Mouse (Mus musculus) liver, embryonic 16.5 days (tissue): ENCODE measurements at regions not wholly inside any gene's neighbourhood (a gene's known extent, or its start where the extent isn't known, plus 50 kb on each side); places are given as distances from the start of the nearest gene placed in this dataset.

Experiments
- ATAC-seq: fragments of 200-750 bp; cut with Nextera tagmentation; 2 replicates; pipeline ENCODE4 v1.8.0; 2017; ENCODE audit warnings: low read depth, mild to moderate bottlenecking, moderate number of reproducible peaks, moderate library complexity
- H3K27ac ChIP-seq: fragments of 300-500 bp; sonication (generic); 2 replicates; pipeline ENCODE4 v1.5.1; 2014; ENCODE audit warnings: mild to moderate bottlenecking, low read length
- H3K27me3 ChIP-seq: fragments of 300-500 bp; sonication (generic); 2 replicates; pipeline ENCODE4 v1.6.1; 2014; ENCODE audit warnings: low read depth, low read length, mixed read lengths; ENCODE audit not compliant: control insufficient read depth, insufficient read depth
- H3K36me3 ChIP-seq: fragments of 300-500 bp; sonication (generic); 2 replicates; pipeline ENCODE4 v1.6.1; 2014; ENCODE audit warnings: mild to moderate bottlenecking; ENCODE audit not compliant: control insufficient read depth, insufficient read depth
- H3K4me1 ChIP-seq: fragments of 300-500 bp; sonication (generic); 2 replicates; pipeline ENCODE4 v1.6.1; 2014; ENCODE audit warnings: low read depth, low read length, mixed read lengths; ENCODE audit not compliant: control insufficient read depth
- H3K4me2 ChIP-seq: fragments of 300-500 bp; sonication (generic); 2 replicates; pipeline ENCODE4 v1.6.1; 2014; ENCODE audit warnings: low read depth, low read length, mixed read lengths
- H3K4me3 ChIP-seq: fragments of 300-500 bp; sonication (generic); 2 replicates; pipeline ENCODE4 v1.5.1; 2014; ENCODE audit warnings: low read depth, mild to moderate bottlenecking, low read length
- H3K9ac ChIP-seq: fragments of 300-500 bp; sonication (generic); 2 replicates; pipeline ENCODE4 v1.6.1; 2014; ENCODE audit warnings: low read depth, low read length
- H3K9me3 ChIP-seq: fragments of 300-500 bp; sonication (generic); replicated peaks from 2 replicates; pipeline ENCODE4 v1.6.1; 2016; ENCODE audit warnings: low read length; ENCODE audit not compliant: control insufficient read depth
- WGBS: fragments of 180-500 bp; shearing (Covaris S2); extraction: QIAGEN DNeasy Blood & Tissue Kit; methylation state at CpG from one replicate; pipeline ENCODE4 v1.1.7; 2014; ENCODE audit not compliant: insufficient replicate concordance; 5-methylcytosine and 5-hydroxymethylcytosine counted together

DNA sequence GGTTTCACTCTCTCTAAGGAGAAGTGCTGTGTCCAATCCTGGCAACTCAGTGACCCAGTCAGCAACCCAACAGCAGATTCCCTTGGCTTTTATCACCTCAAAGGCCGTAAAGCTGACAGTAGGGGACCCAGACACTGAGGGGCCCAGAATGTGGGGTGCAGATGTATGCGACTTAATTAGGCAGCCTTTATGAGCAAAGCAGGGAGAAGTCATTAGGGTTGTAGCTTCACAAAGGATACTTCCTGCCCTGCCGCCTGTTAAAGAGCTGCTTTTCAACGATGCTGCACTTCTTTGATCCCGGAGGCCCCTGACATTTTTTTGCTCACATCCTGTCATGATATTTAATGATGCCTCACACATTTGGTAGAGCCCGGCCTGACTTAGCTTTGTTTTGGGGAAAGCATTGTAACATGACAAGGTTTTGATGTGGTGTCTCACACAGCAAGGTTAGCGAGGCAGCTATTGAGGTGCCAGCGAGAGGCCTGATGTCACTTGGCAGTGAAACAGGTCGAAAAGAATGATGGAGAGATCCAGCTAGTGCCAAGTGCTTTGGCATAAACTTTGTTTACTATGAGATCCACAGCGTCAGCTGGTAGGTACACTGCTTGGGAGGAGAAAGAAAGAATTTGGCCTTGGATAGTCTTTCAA is 240.2 kb downstream of the Slc4a3 start:
- no peak overlapping the region for H3K27ac ChIP-seq
- no peak overlapping the region for H3K4me2 ChIP-seq
- ATAC-seq = no peak
- H3K9ac ChIP-seq = no peak overlapping the region
- H3K4me3 ChIP-seq = no peak overlapping the region
- 45% methylated on average over 10 of the region's 10 CpGs for WGBS
- H3K36me3 ChIP-seq = no peaks in the 10 kb centered on the region
- no peaks in the 10 kb centered on the region for H3K9me3 ChIP-seq
- no peaks in the 10 kb centered on the region for H3K27me3 ChIP-seq
- H3K4me1 ChIP-seq = no peaks in the 10 kb centered on the region

DNA sequence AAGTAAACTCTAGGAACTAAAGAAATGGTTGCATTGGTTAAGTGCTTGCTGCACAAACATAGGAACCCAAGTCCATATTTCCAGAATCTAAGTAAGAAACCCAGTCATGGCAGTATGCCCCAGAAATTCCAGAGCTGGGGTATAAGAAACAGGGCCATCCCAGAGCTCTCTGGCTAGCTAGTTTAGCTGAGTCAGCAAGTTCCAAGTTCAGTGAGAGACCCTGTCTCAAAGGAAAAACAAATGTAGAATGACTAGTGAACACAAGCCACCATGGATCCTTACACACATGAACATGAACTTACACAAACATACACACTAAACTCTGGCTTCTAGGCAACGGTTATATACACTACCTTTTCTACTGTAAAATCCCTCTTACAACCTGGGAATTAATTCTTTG is 245.4 kb downstream of the Slc4a3 start:
- ATAC-seq = no peak
- H3K4me1 ChIP-seq = no peaks in the 10 kb centered on the region
- no peaks in the 10 kb centered on the region for H3K9me3 ChIP-seq
- H3K27me3 ChIP-seq = no peaks in the 10 kb centered on the region
- no peak overlapping the region for H3K9ac ChIP-seq
- H3K4me2 ChIP-seq = no peak overlapping the region
- no peaks in the 10 kb centered on the region for H3K36me3 ChIP-seq
- WGBS = 55% methylated on average over 1 of the region's 1 CpGs
- no peak overlapping the region for H3K4me3 ChIP-seq
- no peak overlapping the region for H3K27ac ChIP-seq

DNA sequence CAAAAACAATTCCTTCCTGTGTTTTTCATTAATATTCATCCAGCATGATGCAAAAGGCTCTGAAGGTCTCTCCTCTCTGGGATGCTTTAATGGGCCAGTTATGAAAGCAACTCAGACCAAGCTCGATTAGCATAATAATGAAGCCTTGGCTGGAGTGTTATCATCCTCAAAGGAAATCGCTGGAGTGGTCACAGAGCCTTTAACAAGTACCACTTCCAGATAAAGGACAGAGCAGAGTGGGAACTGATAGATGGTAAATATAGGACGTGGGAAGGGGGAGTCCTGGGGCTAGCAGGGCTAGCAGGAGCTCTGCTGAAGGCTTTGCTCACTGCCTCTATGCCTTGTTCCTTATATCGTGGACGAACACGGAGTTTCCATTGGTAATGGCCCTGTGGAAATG is 251.7 kb downstream of the Slc4a3 start:
- H3K4me3 ChIP-seq = no peak overlapping the region
- no peak for ATAC-seq
- no peaks in the 10 kb centered on the region for H3K27me3 ChIP-seq
- 44% methylated on average over 6 of the region's 6 CpGs for WGBS
- no peak overlapping the region for H3K9ac ChIP-seq
- no peaks in the 10 kb centered on the region for H3K4me1 ChIP-seq
- H3K9me3 ChIP-seq = no peaks in the 10 kb centered on the region
- H3K36me3 ChIP-seq = no peaks in the 10 kb centered on the region
- H3K4me2 ChIP-seq = no peak overlapping the region
- H3K27ac ChIP-seq = no peak overlapping the region

DNA sequence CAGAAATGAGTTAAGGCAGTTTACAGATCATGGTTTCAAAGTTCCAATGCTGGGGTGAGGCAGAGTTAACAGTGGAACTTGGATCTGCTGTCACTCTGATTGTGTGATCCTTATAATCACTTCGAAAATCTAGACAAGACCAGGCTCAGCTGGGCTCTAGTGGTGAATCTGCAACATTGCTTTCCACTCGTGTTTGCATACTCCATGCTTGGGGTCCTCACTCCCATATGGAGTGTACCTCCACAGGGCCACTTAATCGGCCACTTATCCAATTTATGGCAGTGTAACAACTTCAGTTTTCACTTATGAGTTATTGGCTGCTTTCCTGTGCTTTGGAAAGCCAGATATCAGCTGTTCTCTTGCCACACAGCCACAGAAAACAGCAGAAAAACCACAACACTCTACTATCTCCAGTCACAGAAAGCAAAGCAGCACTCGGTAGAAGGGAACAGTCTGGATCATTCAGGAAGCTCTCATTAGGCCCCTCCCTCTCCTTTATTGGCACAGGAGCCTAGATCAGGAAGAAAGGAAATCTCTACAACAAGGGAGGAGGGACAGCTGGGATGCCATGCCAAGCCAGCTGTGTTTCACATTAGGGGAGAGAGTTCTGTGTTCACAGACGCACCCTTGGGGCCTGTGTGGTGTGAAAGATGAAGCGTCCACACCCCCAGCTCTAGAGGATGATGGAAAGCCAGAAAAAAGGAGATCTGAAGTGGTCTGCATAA is 252.5 kb downstream of the Slc4a3 start:
- Histone ChIP-seq H3K9ac (no peak overlapping the region), H3K36me3 (no peaks in the 10 kb centered on the region), H3K27me3 (no peaks in the 10 kb centered on the region), H3K4me1 (no peaks in the 10 kb centered on the region), H3K4me3 (no peak overlapping the region), H3K9me3 (no peaks in the 10 kb centered on the region), H3K4me2 (no peak overlapping the region), H3K27ac (no peak overlapping the region)
- no peak for ATAC-seq
- 33% methylated on average over 6 of the region's 6 CpGs for WGBS

DNA sequence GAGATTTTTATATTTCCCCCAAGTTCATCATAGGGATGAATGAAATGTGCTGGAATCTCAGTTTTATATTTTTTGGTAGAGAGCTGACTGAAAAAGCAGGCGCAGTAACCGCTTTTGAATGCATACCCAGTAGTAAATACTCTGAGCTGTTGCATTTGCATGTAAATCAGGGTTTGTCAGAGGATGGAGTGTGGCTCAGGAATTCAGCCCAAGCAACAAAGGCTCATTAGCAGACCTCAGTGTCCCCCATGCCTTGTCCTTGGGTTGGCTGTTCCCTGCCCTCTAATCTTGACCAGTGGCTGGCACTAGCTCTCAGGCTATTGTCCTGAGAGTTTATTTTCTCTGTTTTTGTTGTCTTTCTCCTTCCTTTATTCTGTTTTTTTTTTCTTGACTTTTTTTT is 258.4 kb downstream of the Slc4a3 start:
- no peaks in the 10 kb centered on the region for H3K36me3 ChIP-seq
- H3K4me2 ChIP-seq = no peak overlapping the region
- H3K4me1 ChIP-seq = no peaks in the 10 kb centered on the region
- no peak overlapping the region for H3K4me3 ChIP-seq
- no peaks in the 10 kb centered on the region for H3K9me3 ChIP-seq
- ATAC-seq = no peak
- H3K9ac ChIP-seq = no peak overlapping the region
- 60% methylated on average over 2 of the region's 2 CpGs for WGBS
- no peaks in the 10 kb centered on the region for H3K27me3 ChIP-seq
- no peak overlapping the region for H3K27ac ChIP-seq

DNA sequence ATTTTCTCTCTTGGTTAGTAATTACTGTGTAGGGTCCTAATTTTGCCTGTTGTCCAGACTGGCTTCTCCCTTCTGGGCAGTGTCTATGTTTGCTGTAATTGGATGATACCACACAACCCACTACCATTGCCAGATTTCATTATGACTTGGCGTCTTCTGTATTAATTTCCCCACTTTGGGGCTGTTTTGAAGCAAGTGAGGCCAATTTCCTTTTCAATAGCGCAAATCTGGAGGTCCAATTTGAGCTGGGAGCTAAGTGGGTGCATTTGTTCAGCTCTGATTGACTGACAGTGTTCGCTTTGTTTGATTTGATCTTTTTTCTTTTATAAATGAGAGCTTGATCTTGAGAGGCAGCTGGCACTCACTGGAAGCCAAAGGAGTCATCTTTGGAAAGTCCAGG is 266.4 kb downstream of the Slc4a3 start:
- H3K4me1 ChIP-seq = no peaks in the 10 kb centered on the region
- no peak overlapping the region for H3K4me2 ChIP-seq
- no peaks in the 10 kb centered on the region for H3K27me3 ChIP-seq
- no peaks in the 10 kb centered on the region for H3K9me3 ChIP-seq
- H3K36me3 ChIP-seq = no peaks in the 10 kb centered on the region
- H3K27ac ChIP-seq = no peak overlapping the region
- 47% methylated on average over 3 of the region's 3 CpGs for WGBS
- H3K9ac ChIP-seq = no peak overlapping the region
- no peak overlapping the region for H3K4me3 ChIP-seq
- no peak for ATAC-seq

DNA sequence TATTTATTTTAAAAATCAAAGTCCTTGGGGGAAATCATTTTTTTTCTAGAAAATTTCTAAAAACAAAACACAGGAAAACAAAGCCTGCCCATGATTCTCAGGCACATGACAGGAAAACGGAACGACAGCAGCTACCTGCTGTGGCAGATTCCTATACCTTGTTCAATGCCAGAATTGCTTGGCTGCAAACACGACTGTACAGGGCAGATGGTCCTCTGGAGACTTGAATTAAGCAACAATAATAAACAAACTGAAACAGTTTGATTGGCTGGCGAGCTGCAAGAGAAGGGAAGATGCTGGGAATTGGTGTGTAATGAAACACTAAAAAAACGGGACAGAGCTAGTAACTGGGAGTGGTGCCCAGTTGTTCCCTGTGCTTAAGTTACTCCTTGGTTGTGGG is 280.1 kb downstream of the Slc4a3 start:
- Histone ChIP-seq H3K4me1 (no peaks in the 10 kb centered on the region), H3K4me3 (no peak overlapping the region), H3K9ac (no peak overlapping the region), H3K4me2 (no peak overlapping the region), H3K9me3 (no peaks in the 10 kb centered on the region), H3K27ac (no peak overlapping the region), H3K36me3 (no peaks in the 10 kb centered on the region), H3K27me3 (no peaks in the 10 kb centered on the region)
- ATAC-seq = no peak
- 50% methylated on average over 5 of the region's 5 CpGs for WGBS

DNA sequence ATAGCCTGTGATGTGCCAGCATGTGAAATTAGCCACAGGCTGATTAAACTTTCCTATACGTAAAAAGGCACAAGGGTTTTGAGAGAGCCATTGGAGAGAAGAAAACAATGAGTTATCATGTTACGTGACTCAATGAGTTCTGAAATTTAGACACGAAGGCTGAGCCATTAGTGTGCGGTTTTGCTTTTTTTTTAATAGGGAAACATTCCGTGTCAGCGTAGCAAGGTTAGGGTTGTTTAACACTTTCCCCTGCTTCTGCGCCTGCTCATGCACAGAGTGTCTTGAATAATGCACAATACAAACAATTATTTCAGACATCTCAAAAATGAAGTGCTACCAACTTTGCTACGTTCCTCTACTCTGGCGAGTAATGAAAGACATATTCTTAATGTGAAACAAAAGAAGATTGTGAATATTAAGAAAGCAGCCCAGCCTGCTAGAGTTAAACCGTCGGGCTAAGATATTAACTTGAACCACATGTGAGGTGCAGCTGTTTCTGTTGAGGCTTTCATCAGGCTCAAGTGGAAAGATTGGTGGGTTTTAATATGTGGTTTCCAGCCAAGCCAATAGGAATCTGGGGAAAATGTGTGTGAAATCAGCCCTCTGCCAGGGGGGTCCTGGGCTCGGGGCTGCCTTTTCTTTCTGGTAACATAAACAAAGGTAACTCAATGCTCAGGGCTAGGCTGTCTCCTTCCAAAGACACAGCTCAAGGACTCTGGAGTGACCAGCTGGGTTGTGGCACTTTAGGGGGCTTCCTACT is 287.2 kb downstream of the Slc4a3 start:
- H3K9me3 ChIP-seq = no peaks in the 10 kb centered on the region
- no peak for ATAC-seq
- H3K9ac ChIP-seq = no peak overlapping the region
- H3K4me1 ChIP-seq = no peaks in the 10 kb centered on the region
- no peaks in the 10 kb centered on the region for H3K36me3 ChIP-seq
- H3K4me3 ChIP-seq = no peak overlapping the region
- H3K27ac ChIP-seq = no peak overlapping the region
- 66% methylated on average over 12 of the region's 12 CpGs for WGBS
- no peaks in the 10 kb centered on the region for H3K27me3 ChIP-seq
- H3K4me2 ChIP-seq = no peak overlapping the region

DNA sequence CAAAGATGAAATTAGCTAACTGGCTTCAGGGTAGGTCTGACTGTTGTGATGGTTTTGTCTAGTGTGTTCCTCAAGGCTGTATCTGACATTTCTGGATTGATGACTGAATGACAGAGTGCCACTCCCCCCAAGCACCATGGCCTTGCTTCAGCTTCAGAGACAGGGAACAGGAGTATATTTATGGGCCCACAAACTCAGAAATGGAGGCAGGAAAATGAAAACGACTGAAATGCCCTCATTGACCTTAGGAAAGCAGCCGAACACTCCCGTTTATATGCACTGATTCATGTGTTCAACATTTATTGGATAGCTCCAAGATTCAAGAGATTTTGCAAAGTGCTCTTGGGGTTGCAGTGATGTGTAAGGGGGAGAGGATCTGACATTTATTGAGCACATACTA is 288.3 kb downstream of the Slc4a3 start:
- Histone ChIP-seq H3K9me3 (no peaks in the 10 kb centered on the region), H3K27ac (no peak overlapping the region), H3K36me3 (no peaks in the 10 kb centered on the region)

More for the DNA sequence above, 288.3 kb downstream of the Slc4a3 start:
- H3K4me3 ChIP-seq = no peak overlapping the region
- H3K9ac ChIP-seq = no peak overlapping the region
- no peaks in the 10 kb centered on the region for H3K27me3 ChIP-seq
- no peak overlapping the region for H3K4me2 ChIP-seq
- no peak for ATAC-seq
- no peaks in the 10 kb centered on the region for H3K4me1 ChIP-seq
- 46% methylated on average over 3 of the region's 3 CpGs for WGBS
